Mouse (Mus musculus) large intestine, adult 2 months (tissue): ENCODE data around the gene Mtmr6. TPM values are rescaled to one million over a fixed set of nuclear protein-coding genes. Genes with fewer than 3 reads are reported as not detected.

Experiments used
- DNase-seq: peaks from one replicate; pipeline ENCODE4 v3.0.0-alpha.2; 2012; ENCODE audit warnings: low read depth, low spot score
- WGBS: fragments of 180-500 bp; shearing (Covaris S2); methylation state at CpG from one replicate; pipeline ENCODE4 v1.1.7; 2018; 5-methylcytosine and 5-hydroxymethylcytosine counted together
- polyA plus RNA-seq: library from polyadenylated mRNA; depleted of rRNA; stranded (reverse); fragments of >200 nt; gene quantifications from 2 replicates; pipeline ENCODE4 v1.2.3, GENCODE M21; 2012; rRNA removed

Mtmr6 gene
- polyA plus RNA-seq: 10.1 and 16.9 TPM in 2 replicates

GRCm38 (mm10) chr14:60264990-60265876 lies at the start of gene Mtmr6:
Gene Mtmr6, plus strand, starts transcription at chr14:60265228.
- DNase-seq: peak; percentile 97
- WGBS: under 1% methylated on average over 51 of the region's 51 CpGs

- WGBS: 31% methylated on average over 1 of the region's 1 CpGs
- peak; percentile 61 for DNase-seq
Observed at GRCm38 (mm10) chr14:60216125-60216524, 48.9 kb upstream of the Mtmr6 start.

- no peak for DNase-seq
- WGBS: 97% methylated on average over 4 of the region's 4 CpGs
Observed at GRCm38 (mm10) chr14:60217616-60218015, 47.4 kb upstream of the Mtmr6 start.

- no peak for DNase-seq
Observed at GRCm38 (mm10) chr14:60219886-60220285, 45.1 kb upstream of the Mtmr6 start.

GRCm38 (mm10) chr14:60238551-60238950 lies 26.5 kb upstream of the Mtmr6 start:
- WGBS: 78% methylated on average over 3 of the region's 3 CpGs
- no peak for DNase-seq

More at GRCm38 (mm10) chr14:60219886-60220285, 45.1 kb upstream of the Mtmr6 start:
- WGBS: 86% methylated on average over 10 of the region's 10 CpGs

GRCm38 (mm10) chr14:60250366-60250765 lies 14.7 kb upstream of the Mtmr6 start:
- no peak for DNase-seq
- WGBS: 5% methylated on average over 8 of the region's 8 CpGs

GRCm38 (mm10) chr14:60250879-60251278 lies 14.1 kb upstream of the Mtmr6 start:
- WGBS: under 1% methylated on average over 39 of the region's 39 CpGs
- DNase-seq: no peak

- WGBS: under 1% methylated on average over 62 of the region's 62 CpGs
- peak; percentile 97 for DNase-seq
Observed at GRCm38 (mm10) chr14:60251281-60252003, 13.6 kb upstream of the Mtmr6 start, which contains the start of the genes Nupl1 and Gm49336. Gene Nupl1, minus strand, starts transcription at chr14:60251431. Gene Gm49336, minus strand, starts transcription at chr14:60251507.

- no peak for DNase-seq
- WGBS: 7% methylated on average over 15 of the region's 15 CpGs
Observed at GRCm38 (mm10) chr14:60252004-60253000, 12.7 kb upstream of the Mtmr6 start.

- DNase-seq: no peak
- 91% methylated on average over 3 of the region's 3 CpGs for WGBS
Observed at GRCm38 (mm10) chr14:60253466-60253865, 11.6 kb upstream of the Mtmr6 start.

GRCm38 (mm10) chr14:60254774-60255173 lies 10.3 kb upstream of the Mtmr6 start:
- DNase-seq: no peak

GRCm38 (mm10) chr14:60256356-60256755 lies 8.7 kb upstream of the Mtmr6 start:
- 68% methylated on average over 3 of the region's 3 CpGs for WGBS
- DNase-seq: no peak

GRCm38 (mm10) chr14:60257101-60257500 lies 7.9 kb upstream of the Mtmr6 start:
- no peak for DNase-seq
- WGBS: 19% methylated on average over 4 of the region's 4 CpGs

- DNase-seq: no peak
- 87% methylated on average over 1 of the region's 1 CpGs for WGBS
Observed at GRCm38 (mm10) chr14:60257851-60258250, 7.2 kb upstream of the Mtmr6 start.

- WGBS: 24% methylated on average over 7 of the region's 7 CpGs
- no peak for DNase-seq
Observed at GRCm38 (mm10) chr14:60262316-60262715, 2.7 kb upstream of the Mtmr6 start.

GRCm38 (mm10) chr14:60269333-60269732 lies 4.3 kb downstream of the Mtmr6 start:
- no peak for DNase-seq
- 78% methylated on average over 6 of the region's 6 CpGs for WGBS

- DNase-seq: no peak
- 50% methylated on average over 6 of the region's 6 CpGs for WGBS
Observed at GRCm38 (mm10) chr14:60273346-60273745, 8.3 kb downstream of the Mtmr6 start.

GRCm38 (mm10) chr14:60275301-60276276 lies 10.6 kb downstream of the Mtmr6 start:
- 39% methylated on average over 7 of the region's 7 CpGs for WGBS
- peak; percentile 67 for DNase-seq
